Mouse (Mus musculus): ENCODE measurements at regions not wholly inside any gene's neighbourhood (a gene's known extent, or its start where the extent isn't known, plus 50 kb on each side); places are given as distances from the start of the nearest gene placed in this dataset.

- Histone ChIP-seq H3K27ac (ENCODE audit: low read depth, low read length) (no peak overlapping the region), H3K9ac (ENCODE audit: low read length) (no peak overlapping the region), H3K4me3 (ENCODE audit: low read depth, low read length) (no peak overlapping the region), H3K36me3 (ENCODE audit: control insufficient read depth, insufficient read depth, low read length) (no peaks in the 10 kb centered on the region), H3K4me1 (ENCODE audit: control insufficient read depth, insufficient read depth, low read length) (no peaks in the 10 kb centered on the region), H3K4me2 (ENCODE audit: low read length) (no peak overlapping the region), H3K9me3 (replicated peaks; ENCODE audit: control insufficient read depth, low read length) (no peaks in the 10 kb centered on the region), H3K27me3 (replicated peaks; ENCODE audit: control insufficient read depth, insufficient read depth, low read length) (no peaks in the 10 kb centered on the region)
- no peak for DNase-seq (ENCODE audit: low spot score)
- ATAC-seq, result no peak
- 83% methylated on average over 7 of the region's 7 CpGs for WGBS
Observed at GRCm38 (mm10) chr8:8562268-8562667, 98.8 kb downstream of the Efnb2 start.

GRCm38 (mm10) chr8:8558050-8558449, 103.0 kb downstream of the Efnb2 start:
- ATAC-seq (no peak), DNase-seq (ENCODE audit: low spot score) (no peak)
- Histone ChIP-seq H3K9ac (ENCODE audit: low read length) (no peak overlapping the region), H3K27ac (ENCODE audit: low read depth, low read length) (no peak overlapping the region), H3K4me2 (ENCODE audit: low read length) (no peak overlapping the region), H3K27me3 (replicated peaks; ENCODE audit: control insufficient read depth, insufficient read depth, low read length) (no peaks in the 10 kb centered on the region), H3K36me3 (ENCODE audit: control insufficient read depth, insufficient read depth, low read length) (no peaks in the 10 kb centered on the region), H3K4me3 (ENCODE audit: low read depth, low read length) (no peak overlapping the region), H3K9me3 (replicated peaks; ENCODE audit: control insufficient read depth, low read length) (no peaks in the 10 kb centered on the region), H3K4me1 (ENCODE audit: control insufficient read depth, insufficient read depth, low read length) (no peaks in the 10 kb centered on the region)
- 84% methylated on average over 7 of the region's 7 CpGs for WGBS

GRCm38 (mm10) chr8:8556152-8556551, 104.9 kb downstream of the Efnb2 start:
- Histone ChIP-seq H3K4me1 (ENCODE audit: control insufficient read depth, insufficient read depth, low read length) (no peaks in the 10 kb centered on the region), H3K27ac (ENCODE audit: low read depth, low read length) (no peak overlapping the region), H3K36me3 (ENCODE audit: control insufficient read depth, insufficient read depth, low read length) (no peaks in the 10 kb centered on the region), H3K4me2 (ENCODE audit: low read length) (no peak overlapping the region), H3K9ac (ENCODE audit: low read length) (no peak overlapping the region), H3K4me3 (ENCODE audit: low read depth, low read length) (no peak overlapping the region), H3K27me3 (replicated peaks; ENCODE audit: control insufficient read depth, insufficient read depth, low read length) (no peaks in the 10 kb centered on the region), H3K9me3 (replicated peaks; ENCODE audit: control insufficient read depth, low read length) (no peaks in the 10 kb centered on the region)
- 90% methylated on average over 10 of the region's 10 CpGs for WGBS
- ATAC-seq (no peak), DNase-seq (ENCODE audit: low spot score) (no peak)

DNA sequence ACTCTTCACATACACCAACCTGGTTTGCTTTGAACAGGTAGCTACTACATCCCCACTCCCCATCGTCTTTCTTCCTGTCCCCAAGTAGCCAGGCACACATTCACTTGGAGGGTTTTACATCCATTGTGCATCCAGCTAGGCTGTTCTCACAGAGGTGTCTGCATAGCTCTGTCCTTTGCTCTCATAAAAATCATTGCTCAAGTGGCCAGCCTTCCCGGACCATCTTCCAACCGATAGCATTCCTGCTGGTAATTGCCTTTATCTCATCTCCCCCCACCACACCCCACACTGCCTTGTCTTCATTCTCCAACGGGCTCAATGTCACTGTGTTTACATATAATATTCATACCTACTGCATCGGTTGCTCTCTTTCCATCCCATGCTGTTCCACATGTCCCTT, 106.4 kb downstream of the Efnb2 start:
- WGBS, result 92% methylated on average over 5 of the region's 5 CpGs
- Histone ChIP-seq H3K4me1 (ENCODE audit: control insufficient read depth, insufficient read depth, low read length) (no peaks in the 10 kb centered on the region), H3K4me3 (ENCODE audit: low read depth, low read length) (no peak overlapping the region), H3K27me3 (replicated peaks; ENCODE audit: control insufficient read depth, insufficient read depth, low read length) (no peaks in the 10 kb centered on the region), H3K9ac (ENCODE audit: low read length) (no peak overlapping the region), H3K36me3 (ENCODE audit: control insufficient read depth, insufficient read depth, low read length) (no peaks in the 10 kb centered on the region), H3K9me3 (replicated peaks; ENCODE audit: control insufficient read depth, low read length) (no peaks in the 10 kb centered on the region), H3K4me2 (ENCODE audit: low read length) (no peak overlapping the region), H3K27ac (ENCODE audit: low read depth, low read length) (no peak overlapping the region)
- DNase-seq (ENCODE audit: low spot score), result no peak
- no peak for ATAC-seq

DNA sequence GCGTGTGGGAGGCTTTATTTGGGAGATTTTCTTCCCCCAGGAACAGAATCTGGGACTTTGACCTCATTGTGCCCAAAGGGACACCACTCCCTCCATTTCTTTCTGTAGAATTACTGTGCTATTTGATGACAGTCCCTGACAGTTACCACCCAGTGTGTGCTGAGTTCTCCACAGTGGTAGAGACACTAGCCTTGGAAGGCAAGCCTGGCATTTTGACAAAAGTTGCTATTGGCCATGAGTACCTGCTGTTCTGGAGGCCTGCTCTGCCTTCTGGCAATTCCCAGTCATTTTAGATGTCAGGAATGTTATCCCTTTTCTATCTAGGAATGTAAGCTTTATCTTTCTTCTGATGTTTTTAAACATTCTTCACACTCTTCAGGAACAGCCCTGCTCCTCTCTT, 108.3 kb downstream of the Efnb2 start:
- Histone ChIP-seq H3K36me3 (ENCODE audit: control insufficient read depth, insufficient read depth, low read length) (no peaks in the 10 kb centered on the region), H3K27ac (ENCODE audit: low read depth, low read length) (no peak overlapping the region), H3K9me3 (replicated peaks; ENCODE audit: control insufficient read depth, low read length) (no peaks in the 10 kb centered on the region), H3K4me2 (ENCODE audit: low read length) (no peak overlapping the region), H3K4me1 (ENCODE audit: control insufficient read depth, insufficient read depth, low read length) (no peaks in the 10 kb centered on the region), H3K27me3 (replicated peaks; ENCODE audit: control insufficient read depth, insufficient read depth, low read length) (no peaks in the 10 kb centered on the region), H3K9ac (ENCODE audit: low read length) (no peak overlapping the region), H3K4me3 (ENCODE audit: low read depth, low read length) (no peak overlapping the region)
- ATAC-seq (no peak), DNase-seq (ENCODE audit: low spot score) (no peak)
- WGBS, result 89% methylated on average over 1 of the region's 1 CpGs

DNA sequence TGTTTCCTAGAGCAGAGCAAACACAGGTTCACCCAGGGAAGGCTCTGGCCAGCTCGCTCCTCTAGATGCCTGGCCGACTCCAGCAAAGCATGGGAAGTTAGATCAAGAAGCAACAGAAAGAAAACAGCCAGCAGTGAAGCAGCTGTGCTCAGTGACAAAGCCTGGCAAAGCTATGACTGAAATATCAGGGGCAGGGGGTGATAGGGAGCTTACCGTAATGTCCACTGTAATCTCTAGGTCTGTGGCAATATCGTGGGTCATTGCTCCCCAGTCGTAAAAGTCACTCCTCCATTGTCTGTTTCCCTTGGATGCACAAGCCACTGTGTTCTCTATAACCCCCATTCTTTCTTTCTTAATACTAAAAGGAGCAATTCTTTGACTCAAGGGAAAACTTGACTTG, 124.4 kb downstream of the Efnb2 start:
- no peak overlapping the region for H3K9ac ChIP-seq (ENCODE audit: low read length)
- H3K27me3 ChIP-seq (replicated peaks; ENCODE audit: control insufficient read depth, insufficient read depth, low read length), result no peaks in the 10 kb centered on the region
- H3K4me2 ChIP-seq (ENCODE audit: low read length), result no peak overlapping the region
- no peak overlapping the region for H3K27ac ChIP-seq (ENCODE audit: low read depth, low read length)
- ATAC-seq, result no peak
- WGBS, result 75% methylated on average over 5 of the region's 5 CpGs
- H3K4me1 ChIP-seq (ENCODE audit: control insufficient read depth, insufficient read depth, low read length), result no peaks in the 10 kb centered on the region
- H3K4me3 ChIP-seq (ENCODE audit: low read depth, low read length), result no peak overlapping the region
- H3K9me3 ChIP-seq (replicated peaks; ENCODE audit: control insufficient read depth, low read length), result no peaks in the 10 kb centered on the region
- DNase-seq (ENCODE audit: low spot score), result no peak
- H3K36me3 ChIP-seq (ENCODE audit: control insufficient read depth, insufficient read depth, low read length), result no peaks in the 10 kb centered on the region

DNA sequence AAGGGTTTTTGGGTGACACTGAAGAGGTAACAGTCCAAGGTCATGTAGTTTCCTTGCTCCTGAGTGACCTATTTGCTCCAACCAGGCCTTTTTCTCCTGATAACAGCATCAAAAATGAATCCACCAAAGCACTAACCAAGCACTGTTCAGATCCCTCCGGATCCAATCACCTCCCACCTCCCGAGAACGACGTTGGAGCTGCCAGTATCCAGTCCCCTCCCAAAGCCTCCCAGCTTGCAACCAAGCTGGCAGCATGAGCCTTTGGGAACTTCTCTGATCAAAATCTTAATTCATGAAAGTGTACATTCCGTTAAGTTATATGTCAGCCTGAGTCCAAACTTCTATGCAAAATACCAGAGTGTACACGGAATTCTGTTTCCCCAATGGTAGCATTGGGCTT, 126.3 kb downstream of the Efnb2 start:
- H3K4me1 ChIP-seq (ENCODE audit: control insufficient read depth, insufficient read depth, low read length), result no peaks in the 10 kb centered on the region
- no peak overlapping the region for H3K4me2 ChIP-seq (ENCODE audit: low read length)
- ATAC-seq (no peak), DNase-seq (ENCODE audit: low spot score) (no peak)
- H3K36me3 ChIP-seq (ENCODE audit: control insufficient read depth, insufficient read depth, low read length), result no peaks in the 10 kb centered on the region
- H3K4me3 ChIP-seq (ENCODE audit: low read depth, low read length), result no peak overlapping the region
- no peaks in the 10 kb centered on the region for H3K27me3 ChIP-seq (replicated peaks; ENCODE audit: control insufficient read depth, insufficient read depth, low read length)
- H3K9ac ChIP-seq (ENCODE audit: low read length), result no peak overlapping the region
- no peak overlapping the region for H3K27ac ChIP-seq (ENCODE audit: low read depth, low read length)
- no peaks in the 10 kb centered on the region for H3K9me3 ChIP-seq (replicated peaks; ENCODE audit: control insufficient read depth, low read length)
- 43% methylated on average over 6 of the region's 6 CpGs for WGBS

- Histone ChIP-seq H3K9ac (ENCODE audit: low read length) (no peak overlapping the region), H3K4me2 (ENCODE audit: low read length) (no peak overlapping the region), H3K36me3 (ENCODE audit: control insufficient read depth, insufficient read depth, low read length) (no peaks in the 10 kb centered on the region), H3K9me3 (replicated peaks; ENCODE audit: control insufficient read depth, low read length) (no peaks in the 10 kb centered on the region), H3K27me3 (replicated peaks; ENCODE audit: control insufficient read depth, insufficient read depth, low read length) (no peaks in the 10 kb centered on the region), H3K27ac (ENCODE audit: low read depth, low read length) (no peak overlapping the region), H3K4me1 (ENCODE audit: control insufficient read depth, insufficient read depth, low read length) (no peaks in the 10 kb centered on the region), H3K4me3 (ENCODE audit: low read depth, low read length) (no peak overlapping the region)
- ATAC-seq (no peak), DNase-seq (ENCODE audit: low spot score) (no peak)
- WGBS, result 86% methylated on average over 5 of the region's 5 CpGs
Observed at GRCm38 (mm10) chr8:8532907-8533306, 128.1 kb downstream of the Efnb2 start.

DNA sequence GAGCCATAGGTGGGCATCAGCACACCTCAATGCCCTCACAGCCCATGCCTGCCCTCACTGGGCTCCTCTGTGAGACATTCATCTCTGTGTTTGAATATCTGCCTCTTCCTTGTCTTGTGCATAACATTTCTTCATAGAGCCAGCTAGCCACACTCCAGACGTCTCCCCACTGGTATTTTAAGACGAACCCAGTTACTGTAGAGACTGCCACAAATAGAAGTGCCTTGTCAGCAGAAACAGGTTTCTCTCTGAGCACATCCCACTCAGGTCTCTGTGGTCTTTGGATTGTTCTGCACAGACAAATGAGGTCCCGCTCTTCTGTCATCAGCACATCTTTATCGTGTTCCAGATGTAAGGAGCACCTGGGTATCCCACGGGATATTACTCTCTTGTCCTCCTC, 130.5 kb downstream of the Efnb2 start:
- H3K36me3 ChIP-seq (ENCODE audit: control insufficient read depth, insufficient read depth, low read length), result no peaks in the 10 kb centered on the region
- H3K9me3 ChIP-seq (replicated peaks; ENCODE audit: control insufficient read depth, low read length), result no peaks in the 10 kb centered on the region
- ATAC-seq (no peak), DNase-seq (ENCODE audit: low spot score) (no peak)
- WGBS, result 84% methylated on average over 5 of the region's 5 CpGs
- no peak overlapping the region for H3K9ac ChIP-seq (ENCODE audit: low read length)
- no peak overlapping the region for H3K4me2 ChIP-seq (ENCODE audit: low read length)
- no peak overlapping the region for H3K27ac ChIP-seq (ENCODE audit: low read depth, low read length)
- H3K4me1 ChIP-seq (ENCODE audit: control insufficient read depth, insufficient read depth, low read length), result no peaks in the 10 kb centered on the region
- H3K27me3 ChIP-seq (replicated peaks; ENCODE audit: control insufficient read depth, insufficient read depth, low read length), result no peaks in the 10 kb centered on the region
- no peak overlapping the region for H3K4me3 ChIP-seq (ENCODE audit: low read depth, low read length)

DNA sequence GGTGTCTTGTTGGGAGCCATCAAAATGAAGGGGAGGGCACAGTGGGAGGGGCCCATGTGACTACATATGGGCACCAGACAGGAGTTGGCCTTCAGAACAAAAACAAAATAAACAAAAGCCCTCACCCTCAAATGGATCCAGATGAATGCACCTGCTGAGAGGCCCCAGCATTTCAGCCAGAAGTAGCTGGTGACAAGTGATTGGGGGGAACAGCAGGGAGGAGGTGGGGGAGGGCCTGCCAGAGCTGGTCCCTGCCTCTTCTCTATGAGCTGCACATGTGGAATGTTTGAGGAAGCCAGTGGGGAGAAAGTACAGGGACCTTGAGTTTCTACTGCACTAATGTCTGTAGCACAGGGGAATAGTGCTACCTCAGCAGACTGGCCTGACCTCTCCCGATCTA, 139.5 kb downstream of the Efnb2 start:
- 88% methylated on average over 1 of the region's 1 CpGs for WGBS
- Histone ChIP-seq H3K36me3 (ENCODE audit: control insufficient read depth, insufficient read depth, low read length) (no peaks in the 10 kb centered on the region), H3K27me3 (replicated peaks; ENCODE audit: control insufficient read depth, insufficient read depth, low read length) (no peaks in the 10 kb centered on the region), H3K27ac (ENCODE audit: low read depth, low read length) (no peak overlapping the region), H3K4me1 (ENCODE audit: control insufficient read depth, insufficient read depth, low read length) (no peaks in the 10 kb centered on the region), H3K9ac (ENCODE audit: low read length) (no peak overlapping the region), H3K9me3 (replicated peaks; ENCODE audit: control insufficient read depth, low read length) (no peaks in the 10 kb centered on the region), H3K4me2 (ENCODE audit: low read length) (no peak overlapping the region), H3K4me3 (ENCODE audit: low read depth, low read length) (no peak overlapping the region)
- peak; percentile 34; the same call in 1 of the 2 replicates for ATAC-seq
- no peak for DNase-seq (ENCODE audit: low spot score)

Data from forebrain, embryonic 14.5 days (tissue).